Mouse (Mus musculus): ENCODE results near the gene Hnrnph1. TPM values are rescaled to one million over a fixed set of nuclear protein-coding genes. Genes with fewer than 3 reads are reported as not detected.

Hnrnph1 gene
- polyA plus RNA-seq, 1 experiment from 2014 or later: 386 TPM

DNA sequence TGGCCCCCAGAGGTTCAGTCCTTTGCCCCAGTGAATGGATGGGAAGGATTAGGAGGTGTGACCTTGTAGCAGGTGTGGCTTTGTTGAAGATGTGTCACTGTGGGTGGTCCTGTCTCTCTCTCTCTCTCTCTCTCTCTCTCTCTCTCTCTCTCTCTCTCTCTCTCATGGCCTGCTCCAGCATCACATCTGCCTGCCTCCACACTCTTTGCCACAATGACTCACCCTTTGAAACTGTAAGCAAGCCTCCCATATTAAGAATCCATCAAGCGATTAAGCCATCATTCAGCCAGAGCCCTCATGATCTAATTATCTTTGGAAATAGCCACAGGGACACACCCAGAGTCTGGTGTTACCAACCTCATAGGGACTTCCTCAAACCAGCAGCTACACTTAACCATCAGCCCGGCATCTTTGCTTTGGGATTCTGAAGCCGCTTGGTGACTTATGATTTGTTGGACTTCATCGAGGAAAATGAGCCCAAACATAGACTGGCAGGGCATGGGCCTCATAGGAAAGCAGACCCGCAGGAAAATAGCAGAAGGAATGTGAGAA is 7.4 kb upstream of the Hnrnph1 start:
- no peak overlapping the region for H3K27ac ChIP-seq (replicated peaks; ENCODE audit: low read depth, low read length)
- no peaks in the 10 kb centered on the region for H3K27me3 ChIP-seq (replicated peaks; ENCODE audit: control insufficient read depth, insufficient read depth, low read length)
- H3K4me1 ChIP-seq (ENCODE audit: control insufficient read depth, insufficient read depth, low read length): no peaks in the 10 kb centered on the region; the same call in 1 of the 2 replicates
- H3K36me3 ChIP-seq (ENCODE audit: control insufficient read depth, insufficient read depth, low read length): no peaks in the 10 kb centered on the region
- ATAC-seq (ENCODE audit: low read depth): no peak
- 81% methylated on average over 5 of the region's 5 CpGs for WGBS
- no peak for DNase-seq (ENCODE audit: low spot score)
- no peak overlapping the region for H3K9ac ChIP-seq (ENCODE audit: low read depth, low read length)
- no peak overlapping the region for H3K4me3 ChIP-seq (ENCODE audit: low read depth, low read length)
- no peaks in the 10 kb centered on the region for H3K9me3 ChIP-seq (ENCODE audit: control insufficient read depth, low read length)
- H3K4me2 ChIP-seq (ENCODE audit: low read depth, low read length): no peak overlapping the region

DNA sequence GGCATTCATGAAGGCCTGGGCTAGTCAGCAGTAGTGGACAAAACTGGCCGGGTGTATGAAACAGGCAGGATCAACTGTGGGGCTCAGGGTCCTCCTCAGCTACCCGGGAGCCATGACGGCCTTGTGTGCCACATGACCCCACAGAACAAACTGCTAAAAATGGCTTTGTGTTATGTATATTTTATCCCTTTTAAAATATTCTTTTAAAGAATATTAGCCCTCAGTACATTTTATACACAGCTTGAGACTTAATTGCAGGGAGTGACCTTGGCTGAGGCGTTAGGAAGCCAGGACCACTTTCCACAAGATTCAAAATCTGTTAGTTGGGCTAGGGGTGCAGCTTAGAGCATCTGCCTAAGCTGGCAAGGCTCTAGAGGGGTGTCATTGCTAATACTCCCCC is 5.8 kb upstream of the Hnrnph1 start:
- Histone ChIP-seq H3K27me3 (replicated peaks; ENCODE audit: control insufficient read depth, insufficient read depth, low read length) (no peaks in the 10 kb centered on the region), H3K9me3 (ENCODE audit: control insufficient read depth, low read length) (no peaks in the 10 kb centered on the region), H3K27ac (replicated peaks; ENCODE audit: low read depth, low read length) (peak overlapping the region; percentile 52; the same call in 1 of the 2 replicates), H3K4me3 (ENCODE audit: low read depth, low read length) (peak overlapping the region; percentile 36), H3K4me2 (ENCODE audit: low read depth, low read length) (peak overlapping the region; percentile 76), H3K9ac (ENCODE audit: low read depth, low read length) (peak overlapping the region; percentile 72; the same call in 1 of the 2 replicates), H3K36me3 (ENCODE audit: control insufficient read depth, insufficient read depth, low read length) (no peaks in the 10 kb centered on the region), H3K4me1 (ENCODE audit: control insufficient read depth, insufficient read depth, low read length) (no peaks in the 10 kb centered on the region; the same call in 1 of the 2 replicates)
- ATAC-seq (ENCODE audit: low read depth) (no peak), DNase-seq (ENCODE audit: low spot score) (no peak)
- 67% methylated on average over 4 of the region's 4 CpGs for WGBS

GRCm38 (mm10) chr11:50371399-50371841 is 5.4 kb upstream of the Hnrnph1 start:
- ATAC-seq (ENCODE audit: low read depth) (peak; percentile 56; the same call in 1 of the 2 replicates), DNase-seq (ENCODE audit: low spot score) (peak; percentile 74)
- peak overlapping the region; percentile 36 for H3K4me3 ChIP-seq (ENCODE audit: low read depth, low read length)
- no peaks in the 10 kb centered on the region for H3K9me3 ChIP-seq (ENCODE audit: control insufficient read depth, low read length)
- H3K27ac ChIP-seq (replicated peaks; ENCODE audit: low read depth, low read length): peak overlapping the region; percentile 52
- no peaks in the 10 kb centered on the region for H3K36me3 ChIP-seq (ENCODE audit: control insufficient read depth, insufficient read depth, low read length)
- peak overlapping the region; percentile 76 for H3K4me2 ChIP-seq (ENCODE audit: low read depth, low read length)
- peaks cover 2% of the 10 kb centered on the region for H3K4me1 ChIP-seq (ENCODE audit: control insufficient read depth, insufficient read depth, low read length)
- peak overlapping the region; percentile 72 for H3K9ac ChIP-seq (ENCODE audit: low read depth, low read length)
- no peaks in the 10 kb centered on the region for H3K27me3 ChIP-seq (replicated peaks; ENCODE audit: control insufficient read depth, insufficient read depth, low read length)
- under 1% methylated on average over 18 of the region's 18 CpGs for WGBS

GRCm38 (mm10) chr11:50371911-50372310 is 4.9 kb upstream of the Hnrnph1 start:
- H3K9ac ChIP-seq (ENCODE audit: low read depth, low read length): no peak overlapping the region; the same call in 1 of the 2 replicates
- 85% methylated on average over 1 of the region's 1 CpGs for WGBS

DNA sequence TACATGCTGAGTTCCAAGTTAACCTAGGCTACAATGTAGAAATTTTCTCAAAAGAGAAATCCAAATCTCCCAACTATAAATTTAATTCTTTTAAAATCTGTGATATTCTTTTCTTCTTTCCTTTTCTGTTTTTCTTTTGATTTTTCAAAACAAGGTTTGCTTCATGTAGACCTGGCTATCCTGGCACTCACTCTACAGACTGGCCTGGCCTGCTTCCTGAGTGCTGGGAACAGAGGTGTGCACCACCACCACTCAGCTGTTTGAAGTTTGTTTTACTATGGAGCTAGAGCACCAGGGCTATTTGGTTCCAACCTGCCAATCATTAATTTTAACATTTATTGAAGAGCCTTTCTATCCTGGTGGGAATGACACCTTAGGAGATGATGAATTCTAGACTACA is 3.7 kb upstream of the Hnrnph1 start:
- no peak for DNase-seq (ENCODE audit: low spot score)
- H3K9me3 ChIP-seq (ENCODE audit: control insufficient read depth, low read length): no peaks in the 10 kb centered on the region
- ATAC-seq (ENCODE audit: low read depth): no peak
- no peaks in the 10 kb centered on the region for H3K27me3 ChIP-seq (replicated peaks; ENCODE audit: control insufficient read depth, insufficient read depth, low read length)
- no peak overlapping the region for H3K9ac ChIP-seq (ENCODE audit: low read depth, low read length)
- no peak overlapping the region for H3K4me2 ChIP-seq (ENCODE audit: low read depth, low read length)
- no peak overlapping the region for H3K27ac ChIP-seq (replicated peaks; ENCODE audit: low read depth, low read length)
- peaks cover 5% of the 10 kb centered on the region for H3K4me1 ChIP-seq (ENCODE audit: control insufficient read depth, insufficient read depth, low read length)
- no peak overlapping the region for H3K4me3 ChIP-seq (ENCODE audit: low read depth, low read length)
- H3K36me3 ChIP-seq (ENCODE audit: control insufficient read depth, insufficient read depth, low read length): no peaks in the 10 kb centered on the region

More at GRCm38 (mm10) chr11:50371911-50372310, 4.9 kb upstream of the Hnrnph1 start:
- DNase-seq (ENCODE audit: low spot score): no peak
- H3K27ac ChIP-seq (replicated peaks; ENCODE audit: low read depth, low read length): no peak overlapping the region; the same call in 1 of the 2 replicates
- H3K4me2 ChIP-seq (ENCODE audit: low read depth, low read length): peak overlapping the region; percentile 76; the same call in 1 of the 2 replicates
- H3K9me3 ChIP-seq (ENCODE audit: control insufficient read depth, low read length): no peaks in the 10 kb centered on the region
- no peak for ATAC-seq (ENCODE audit: low read depth)
- H3K4me1 ChIP-seq (ENCODE audit: control insufficient read depth, insufficient read depth, low read length): peaks cover 5% of the 10 kb centered on the region
- no peaks in the 10 kb centered on the region for H3K36me3 ChIP-seq (ENCODE audit: control insufficient read depth, insufficient read depth, low read length)
- H3K4me3 ChIP-seq (ENCODE audit: low read depth, low read length): peak overlapping the region; percentile 36; the same call in 1 of the 2 replicates
- H3K27me3 ChIP-seq (replicated peaks; ENCODE audit: control insufficient read depth, insufficient read depth, low read length): no peaks in the 10 kb centered on the region

DNA sequence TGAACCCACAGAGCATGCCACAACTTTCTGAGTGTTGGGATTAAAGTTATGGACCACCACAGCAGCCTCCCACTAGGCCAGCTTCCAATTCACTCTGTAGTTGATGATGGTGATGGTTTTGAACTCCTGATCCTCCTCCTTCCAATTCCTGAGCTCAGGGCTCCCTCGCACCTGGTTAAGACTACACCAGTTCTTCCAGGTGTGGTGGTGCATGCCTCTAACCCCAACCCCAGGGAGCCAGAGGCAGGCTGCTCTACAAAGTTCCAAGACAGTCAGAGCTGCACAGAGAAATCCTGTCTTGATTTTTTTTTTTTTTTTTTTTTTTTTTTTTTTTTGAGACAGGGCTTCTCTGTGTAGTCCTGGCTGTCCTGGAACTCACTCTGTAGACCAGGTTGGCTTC is 3.2 kb upstream of the Hnrnph1 start:
- DNase-seq (ENCODE audit: low spot score): no peak
- Histone ChIP-seq H3K4me2 (ENCODE audit: low read depth, low read length) (no peak overlapping the region), H3K4me1 (ENCODE audit: control insufficient read depth, insufficient read depth, low read length) (peaks cover 5% of the 10 kb centered on the region), H3K27me3 (replicated peaks; ENCODE audit: control insufficient read depth, insufficient read depth, low read length) (no peaks in the 10 kb centered on the region), H3K4me3 (ENCODE audit: low read depth, low read length) (no peak overlapping the region), H3K27ac (replicated peaks; ENCODE audit: low read depth, low read length) (no peak overlapping the region), H3K9ac (ENCODE audit: low read depth, low read length) (no peak overlapping the region), H3K36me3 (ENCODE audit: control insufficient read depth, insufficient read depth, low read length) (peaks cover 3% of the 10 kb centered on the region; the same call in 1 of the 2 replicates), H3K9me3 (ENCODE audit: control insufficient read depth, low read length) (no peaks in the 10 kb centered on the region)
- WGBS: 94% methylated on average over 1 of the region's 1 CpGs
- no peak for ATAC-seq (ENCODE audit: low read depth)

DNA sequence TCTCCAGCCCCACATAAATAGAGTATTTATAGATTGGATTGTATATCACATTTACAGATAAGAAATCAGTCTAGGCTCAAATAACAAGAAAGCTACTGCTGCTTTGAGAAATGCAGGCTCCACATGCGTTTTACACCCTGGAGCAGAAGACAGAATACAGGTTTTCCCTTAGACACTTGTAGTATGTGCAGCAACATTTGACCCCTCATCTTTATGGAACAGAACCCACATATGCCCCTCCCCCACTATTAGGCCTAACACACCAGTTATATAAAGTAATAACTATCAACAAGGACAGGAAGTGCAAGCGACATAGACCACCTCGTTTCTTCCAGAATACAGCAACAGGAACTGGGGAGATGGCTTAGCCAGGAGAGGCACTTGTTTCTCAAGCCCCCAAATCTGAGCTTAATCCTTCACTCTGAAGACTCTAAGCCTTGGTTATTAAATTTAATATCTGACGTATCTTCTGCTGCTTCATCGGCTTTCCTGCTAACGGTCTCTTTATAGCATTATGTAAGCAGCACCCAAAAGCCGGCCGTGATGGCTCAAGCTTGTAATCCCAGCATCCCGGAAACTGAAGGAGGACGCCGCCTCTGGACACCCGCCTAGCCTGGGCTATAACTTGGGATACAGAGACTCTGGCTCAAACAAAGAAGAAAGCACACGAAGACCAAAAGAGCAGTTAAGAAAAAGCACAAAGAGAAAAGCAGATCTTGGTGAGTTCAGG is 2.3 kb upstream of the Hnrnph1 start:
- Histone ChIP-seq H3K27ac (replicated peaks; ENCODE audit: low read depth, low read length) (no peak overlapping the region), H3K9ac (ENCODE audit: low read depth, low read length) (no peak overlapping the region), H3K36me3 (ENCODE audit: control insufficient read depth, insufficient read depth, low read length) (peaks cover 11% of the 10 kb centered on the region), H3K27me3 (replicated peaks; ENCODE audit: control insufficient read depth, insufficient read depth, low read length) (no peaks in the 10 kb centered on the region), H3K4me2 (ENCODE audit: low read depth, low read length) (no peak overlapping the region), H3K4me3 (ENCODE audit: low read depth, low read length) (no peak overlapping the region), H3K4me1 (ENCODE audit: control insufficient read depth, insufficient read depth, low read length) (peaks cover 11% of the 10 kb centered on the region), H3K9me3 (ENCODE audit: control insufficient read depth, low read length) (no peaks in the 10 kb centered on the region)
- WGBS: 88% methylated on average over 13 of the region's 13 CpGs
- no peak for DNase-seq (ENCODE audit: low spot score)
- ATAC-seq (ENCODE audit: low read depth): no peak

- ATAC-seq (ENCODE audit: low read depth): no peak
- no peaks in the 10 kb centered on the region for H3K9me3 ChIP-seq (ENCODE audit: control insufficient read depth, low read length)
- no peak for DNase-seq (ENCODE audit: low spot score)
- 74% methylated on average over 5 of the region's 5 CpGs for WGBS
- no peak overlapping the region for H3K9ac ChIP-seq (ENCODE audit: low read depth, low read length)
- peaks cover 20% of the 10 kb centered on the region for H3K36me3 ChIP-seq (ENCODE audit: control insufficient read depth, insufficient read depth, low read length)
- H3K4me1 ChIP-seq (ENCODE audit: control insufficient read depth, insufficient read depth, low read length): peaks cover 16% of the 10 kb centered on the region
- no peak overlapping the region for H3K4me3 ChIP-seq (ENCODE audit: low read depth, low read length)
- no peak overlapping the region for H3K27ac ChIP-seq (replicated peaks; ENCODE audit: low read depth, low read length)
- H3K4me2 ChIP-seq (ENCODE audit: low read depth, low read length): no peak overlapping the region
- no peaks in the 10 kb centered on the region for H3K27me3 ChIP-seq (replicated peaks; ENCODE audit: control insufficient read depth, insufficient read depth, low read length)
These were observed 1.4 kb upstream of the Hnrnph1 start for GRCm38 (mm10) chr11:50375421-50375820.

Measured in embryonic facial prominence, embryonic 14.5 days (tissue).